Mouse (Mus musculus) lung, embryonic 16.5 days (tissue): ENCODE measurements at regions not wholly inside any gene's neighbourhood (a gene's known extent, or its start where the extent isn't known, plus 50 kb on each side); places are given as distances from the start of the nearest gene placed in this dataset.

ENCODE experiments used
- ATAC-seq: fragments of 200-750 bp; cut with Nextera tagmentation; 2 replicates; pipeline ENCODE4 v1.8.0; 2017; ENCODE audit warnings: low read depth, mild to moderate bottlenecking, moderate library complexity
- H3K27ac ChIP-seq: fragments of 300-500 bp; sonication (generic); 2 replicates; pipeline ENCODE4 v1.5.1; 2014; ENCODE audit warnings: mild to moderate bottlenecking, control low read depth, low read length
- H3K27me3 ChIP-seq: fragments of 300-500 bp; sonication (generic); 2 replicates; pipeline ENCODE4 v1.6.1; 2014; ENCODE audit warnings: low read depth, low read length, mixed read lengths; ENCODE audit not compliant: control insufficient read depth, insufficient read depth
- H3K36me3 ChIP-seq: fragments of 300-500 bp; sonication (generic); 2 replicates; pipeline ENCODE4 v1.6.1; 2014; ENCODE audit warnings: low read length; ENCODE audit not compliant: control insufficient read depth, insufficient read depth
- H3K4me1 ChIP-seq: fragments of 300-500 bp; sonication (generic); replicated peaks from 2 replicates; pipeline ENCODE4 v1.6.1; 2014; ENCODE audit warnings: low read length, mixed read lengths; ENCODE audit not compliant: control insufficient read depth, insufficient read depth
- H3K4me2 ChIP-seq: fragments of 300-500 bp; sonication (generic); 2 replicates; pipeline ENCODE4 v1.6.1; 2014; ENCODE audit warnings: low read depth, low read length, control low read depth
- H3K4me3 ChIP-seq: fragments of 300-500 bp; sonication (generic); 2 replicates; pipeline ENCODE4 v1.5.1; 2014; ENCODE audit warnings: mild to moderate bottlenecking, low read length, control low read depth
- H3K9ac ChIP-seq: fragments of 300-500 bp; sonication (generic); 2 replicates; pipeline ENCODE4 v1.6.1; 2014; ENCODE audit warnings: low read length, control low read depth
- H3K9me3 ChIP-seq: fragments of 300-500 bp; sonication (generic); 2 replicates; pipeline ENCODE4 v1.6.1; 2016; ENCODE audit warnings: low read length; ENCODE audit not compliant: control insufficient read depth
- WGBS: fragments of 180-500 bp; shearing (Covaris S2); extraction: QIAGEN DNeasy Blood & Tissue Kit; methylation state at CpG from one replicate; pipeline ENCODE4 v1.1.7; 2014; 5-methylcytosine and 5-hydroxymethylcytosine counted together

GRCm38 (mm10) chr17:44336842-44337241 lies 148.5 kb downstream of the Clic5 start:
- 22% methylated on average over 6 of the region's 6 CpGs for WGBS

DNA sequence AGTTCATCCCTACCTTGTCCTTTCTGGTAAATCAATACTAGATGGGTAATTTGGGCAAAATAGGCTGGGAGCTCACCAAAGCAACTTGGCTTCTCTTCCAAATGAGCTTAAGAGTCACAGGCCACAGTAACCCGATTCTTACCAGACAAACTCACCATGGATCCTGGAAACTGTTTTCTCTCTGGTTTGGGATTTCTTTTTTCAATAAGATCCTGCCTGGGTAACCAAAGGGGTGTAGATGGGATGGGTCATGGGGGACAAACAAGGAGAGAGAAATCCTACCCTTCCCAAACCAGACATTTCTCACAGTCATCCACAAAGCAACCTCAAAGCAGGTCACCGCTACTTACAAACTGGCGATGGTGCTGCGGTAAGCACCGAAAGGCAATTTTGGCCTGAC lies 148.9 kb downstream of the Clic5 start:
- Histone ChIP-seq H3K27me3 (no peaks in the 10 kb centered on the region), H3K9ac (no peak overlapping the region), H3K36me3 (no peaks in the 10 kb centered on the region), H3K4me2 (no peak overlapping the region), H3K27ac (0 out of 2 replicates have a peak overlapping the region, but pooled peaks have one; percentile 23), H3K4me3 (no peak overlapping the region), H3K4me1 (peaks cover 3% of the 10 kb centered on the region), H3K9me3 (no peaks in the 10 kb centered on the region)
- WGBS, result 87% methylated on average over 5 of the region's 5 CpGs
- no peak for ATAC-seq

More at GRCm38 (mm10) chr17:44336842-44337241, 148.5 kb downstream of the Clic5 start:
- no peak overlapping the region for H3K4me3 ChIP-seq
- peak; percentile 83 for ATAC-seq
- peaks cover 3% of the 10 kb centered on the region for H3K4me1 ChIP-seq
- peak overlapping the region; percentile 23; the same call in 1 of the 2 replicates for H3K27ac ChIP-seq
- H3K9me3 ChIP-seq, result no peaks in the 10 kb centered on the region
- no peaks in the 10 kb centered on the region for H3K27me3 ChIP-seq
- H3K36me3 ChIP-seq, result no peaks in the 10 kb centered on the region
- H3K9ac ChIP-seq, result no peak overlapping the region
- H3K4me2 ChIP-seq, result no peak overlapping the region

GRCm38 (mm10) chr17:44344542-44344941 lies 156.2 kb downstream of the Clic5 start:
- Histone ChIP-seq H3K27ac (no peak overlapping the region), H3K36me3 (no peaks in the 10 kb centered on the region), H3K27me3 (no peaks in the 10 kb centered on the region), H3K9ac (no peak overlapping the region), H3K4me3 (no peak overlapping the region), H3K9me3 (no peaks in the 10 kb centered on the region), H3K4me1 (no peaks in the 10 kb centered on the region), H3K4me2 (no peak overlapping the region)
- no peak for ATAC-seq
- WGBS, result 90% methylated on average over 2 of the region's 2 CpGs

GRCm38 (mm10) chr17:44345374-44345773 lies 157.0 kb downstream of the Clic5 start:
- H3K4me3 ChIP-seq, result no peak overlapping the region
- H3K9me3 ChIP-seq, result no peaks in the 10 kb centered on the region
- H3K4me2 ChIP-seq, result no peak overlapping the region
- no peak overlapping the region for H3K27ac ChIP-seq
- H3K4me1 ChIP-seq, result no peaks in the 10 kb centered on the region
- ATAC-seq, result no peak
- WGBS, result 85% methylated on average over 2 of the region's 2 CpGs
- no peaks in the 10 kb centered on the region for H3K36me3 ChIP-seq
- no peak overlapping the region for H3K9ac ChIP-seq
- no peaks in the 10 kb centered on the region for H3K27me3 ChIP-seq

- Histone ChIP-seq H3K9ac (no peak overlapping the region), H3K4me1 (no peaks in the 10 kb centered on the region), H3K27me3 (no peaks in the 10 kb centered on the region), H3K4me2 (peak overlapping the region; percentile 42), H3K4me3 (peak overlapping the region; percentile 17; the same call in 1 of the 2 replicates), H3K9me3 (no peaks in the 10 kb centered on the region), H3K36me3 (no peaks in the 10 kb centered on the region), H3K27ac (peak overlapping the region; percentile 32; the same call in 1 of the 2 replicates)
- peak; percentile 91 for ATAC-seq
- 33% methylated on average over 20 of the region's 20 CpGs for WGBS
These were observed 162.0 kb downstream of the Clic5 start for GRCm38 (mm10) chr17:44350201-44350948.

GRCm38 (mm10) chr17:44350949-44351244 lies 162.5 kb downstream of the Clic5 start:
- no peak overlapping the region for H3K9ac ChIP-seq
- ATAC-seq, result peak; percentile 50; the same call in 1 of the 2 replicates
- H3K36me3 ChIP-seq, result no peaks in the 10 kb centered on the region
- H3K27ac ChIP-seq, result peak overlapping the region; percentile 32; the same call in 1 of the 2 replicates
- no peaks in the 10 kb centered on the region for H3K4me1 ChIP-seq
- 57% methylated on average over 4 of the region's 4 CpGs for WGBS
- no peak overlapping the region for H3K4me3 ChIP-seq
- H3K27me3 ChIP-seq, result no peaks in the 10 kb centered on the region
- H3K9me3 ChIP-seq, result no peaks in the 10 kb centered on the region
- peak overlapping the region; percentile 42 for H3K4me2 ChIP-seq

GRCm38 (mm10) chr17:44351499-44352117 lies 163.2 kb downstream of the Clic5 start:
- Histone ChIP-seq H3K4me1 (no peaks in the 10 kb centered on the region), H3K27me3 (no peaks in the 10 kb centered on the region), H3K4me2 (no peak overlapping the region), H3K4me3 (no peak overlapping the region), H3K9ac (no peak overlapping the region), H3K36me3 (no peaks in the 10 kb centered on the region), H3K9me3 (no peaks in the 10 kb centered on the region), H3K27ac (no peak overlapping the region)
- WGBS, result 65% methylated on average over 13 of the region's 13 CpGs
- ATAC-seq, result no peak

DNA sequence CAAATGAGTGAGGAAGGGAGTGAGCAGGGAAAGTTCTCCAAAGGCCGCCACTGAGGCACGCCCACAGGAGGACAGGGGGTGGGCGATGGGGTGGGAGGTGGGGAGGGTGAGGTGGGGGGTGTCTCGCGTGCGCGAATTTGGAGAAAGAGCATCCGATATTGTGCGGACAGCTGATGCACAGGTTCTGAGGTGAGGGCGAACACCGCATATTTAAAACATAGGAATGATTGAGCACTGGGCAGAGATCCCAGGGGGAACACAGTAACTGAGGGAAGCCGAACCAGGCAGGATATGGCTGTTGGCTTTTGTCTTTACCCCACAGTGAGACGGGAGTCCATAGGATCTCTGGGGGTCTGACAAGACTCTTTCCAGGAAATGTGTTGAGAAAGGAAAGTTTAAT lies 163.8 kb downstream of the Clic5 start:
- H3K27me3 ChIP-seq, result no peaks in the 10 kb centered on the region
- 89% methylated on average over 13 of the region's 13 CpGs for WGBS
- H3K4me2 ChIP-seq, result no peak overlapping the region
- H3K4me1 ChIP-seq, result no peaks in the 10 kb centered on the region
- no peak overlapping the region for H3K9ac ChIP-seq
- H3K9me3 ChIP-seq, result no peaks in the 10 kb centered on the region
- no peak overlapping the region for H3K27ac ChIP-seq
- no peak for ATAC-seq
- H3K36me3 ChIP-seq, result no peaks in the 10 kb centered on the region
- H3K4me3 ChIP-seq, result no peak overlapping the region

GRCm38 (mm10) chr17:44363111-44363510 lies 174.7 kb downstream of the Clic5 start:
- Histone ChIP-seq H3K4me3 (no peak overlapping the region), H3K9ac (no peak overlapping the region), H3K9me3 (no peaks in the 10 kb centered on the region), H3K4me2 (no peak overlapping the region), H3K27me3 (no peaks in the 10 kb centered on the region), H3K27ac (no peak overlapping the region), H3K36me3 (no peaks in the 10 kb centered on the region), H3K4me1 (no peaks in the 10 kb centered on the region)
- no peak for ATAC-seq
- WGBS, result 83% methylated on average over 4 of the region's 4 CpGs
